In genomic region chr6:129254949-129255602, GRCm38 (mm10) we compare ENCODE assay signal across 10 mouse cellular contexts. TPM values are rescaled to one million over a fixed set of nuclear protein-coding genes. Genes with fewer than 3 reads are reported as not detected.
DNase-seq lines count a peak whose midpoint lies in the region; ATAC-seq and TF ChIP-seq lines count a peak whose summit lies in the region.
"Had no signal": no experiment of that assay in that cellular context is flagged by ENCODE, and none has a peak within 500 bp of the region (broad histone marks: within the 10 kb centered on the region; RNA-seq: fewer than 3 reads in every experiment).

No protein-coding gene starts in this region.

- H3K9ac ChIP-seq in heart, embryonic 12.5 days = no peak overlapping the region
- no peak overlapping the region for H3K9ac ChIP-seq in hindbrain, embryonic 14.5 days
- no peak overlapping the region for H3K9ac ChIP-seq in midbrain, embryonic 14.5 days (replicated peaks; ENCODE audit: low read length)
- H3K9ac ChIP-seq: stomach, embryonic 15.5 days had no signal

- DNase-seq in heart, adult 8-10 months (ENCODE audit: low spot score) = peak; percentile 57
- peak; percentile 82 for DNase-seq in CD4-positive helper T cell, adult 2 months (ENCODE audit: low read depth, low spot score)
- peak; percentile 86 for DNase-seq in hindbrain, embryonic 14.5 days (ENCODE audit: low spot score)
- peak; percentile 83 for DNase-seq in midbrain, embryonic 14.5 days
- no peak for DNase-seq in ovary, postnatal 36 days (ENCODE audit: low spot score)
- no peak for DNase-seq in adrenal gland, adult 8-10 months

- peaks cover 3% of the 10 kb centered on the region; the same call in 1 of the 2 replicates for H3K9me3 ChIP-seq in heart, embryonic 12.5 days (replicated peaks)
- H3K9me3 ChIP-seq in hindbrain, embryonic 14.5 days (ENCODE audit: control insufficient read depth, low read length) = no peaks in the 10 kb centered on the region
- H3K9me3 ChIP-seq in midbrain, embryonic 14.5 days (ENCODE audit: control insufficient read depth, low read length) = no peaks in the 10 kb centered on the region
- H3K9me3 ChIP-seq: stomach, embryonic 15.5 days had no signal

- H3K4me3 ChIP-seq in heart, embryonic 12.5 days = no peak overlapping the region
- no peak overlapping the region for H3K4me3 ChIP-seq in bone marrow, adult 2 months (replicated peaks; ENCODE audit: control insufficient read depth, low read depth, low read length)
- H3K4me3 ChIP-seq in hindbrain, embryonic 14.5 days (replicated peaks; ENCODE audit: low read length) = no peak overlapping the region
- H3K4me3 ChIP-seq in midbrain, embryonic 14.5 days (replicated peaks; ENCODE audit: low read depth, low read length) = no peak overlapping the region
- H3K4me3 ChIP-seq: stomach, embryonic 15.5 days had no signal

- no peaks in the 10 kb centered on the region for H3K27me3 ChIP-seq in heart, embryonic 12.5 days (replicated peaks)
- H3K27me3 ChIP-seq in hindbrain, embryonic 14.5 days (ENCODE audit: control insufficient read depth, insufficient read depth, low read length) = no peaks in the 10 kb centered on the region
- no peaks in the 10 kb centered on the region for H3K27me3 ChIP-seq in midbrain, embryonic 14.5 days (ENCODE audit: control insufficient read depth, insufficient read depth, low read length)
- H3K27me3 ChIP-seq: stomach, embryonic 15.5 days had no signal

- 0 out of 2 replicates have a peak, but pooled peaks have one; percentile 8 for TF ChIP-seq CTCF in bone marrow, adult 2 months (IDR thresholded peaks at IDR 0.05; ENCODE audit: control insufficient read depth, insufficient read depth, low read length)

- no peak overlapping the region for H3K4me2 ChIP-seq in heart, embryonic 12.5 days
- H3K4me2 ChIP-seq in hindbrain, embryonic 14.5 days (replicated peaks) = no peak overlapping the region
- no peak overlapping the region for H3K4me2 ChIP-seq in midbrain, embryonic 14.5 days (ENCODE audit: low read length)
- H3K4me2 ChIP-seq: stomach, embryonic 15.5 days had no signal

- whole genome bisulfite sequencing in heart, embryonic 12.5 days = 9% methylated on average over 4 of the region's 4 CpGs
- WGBS in bone marrow, adult 2 months = 12% methylated on average over 4 of the region's 4 CpGs
- WGBS in hindbrain, embryonic 14.5 days = 22% methylated on average over 4 of the region's 4 CpGs
- WGBS in midbrain, embryonic 14.5 days = 25% methylated on average over 4 of the region's 4 CpGs

- no peak for ATAC-seq in heart, embryonic 12.5 days (ENCODE audit: insufficient number of reproducible peaks, low FRiP score)
- ATAC-seq in hindbrain, embryonic 14.5 days (ENCODE audit: low FRiP score) = 0 out of 2 replicates have a peak, but pooled peaks have one; percentile 40
- ATAC-seq in midbrain, embryonic 14.5 days (ENCODE audit: low FRiP score, low TSS enrichment) = peak; percentile 58; the same call in 1 of the 2 replicates

- H3K36me3 ChIP-seq in heart, embryonic 12.5 days = no peaks in the 10 kb centered on the region
- H3K36me3 ChIP-seq in hindbrain, embryonic 14.5 days (replicated peaks; ENCODE audit: control insufficient read depth, insufficient read depth) = no peaks in the 10 kb centered on the region
- H3K36me3 ChIP-seq in midbrain, embryonic 14.5 days (ENCODE audit: control insufficient read depth, insufficient read depth, low read length) = no peaks in the 10 kb centered on the region
- H3K36me3 ChIP-seq: stomach, embryonic 15.5 days had no signal

- TF ChIP-seq POLR2A in bone marrow, adult 2 months (IDR thresholded peaks at IDR 0.05; ENCODE audit: borderline replicate concordance, control insufficient read depth, low read depth, low read length) = no peak

- no peak overlapping the region for H3K27ac ChIP-seq in heart, embryonic 12.5 days (ENCODE audit: poor library complexity, severe bottlenecking)
- H3K27ac ChIP-seq in bone marrow, adult 2 months (ENCODE audit: control insufficient read depth, insufficient read depth, low read depth, low read length, poor library complexity) = no peak overlapping the region
- no peak overlapping the region for H3K27ac ChIP-seq in hindbrain, embryonic 14.5 days
- H3K27ac ChIP-seq in midbrain, embryonic 14.5 days (replicated peaks; ENCODE audit: low read depth, low read length) = no peak overlapping the region
- H3K27ac ChIP-seq: stomach, embryonic 15.5 days had no signal

- H3K4me1 ChIP-seq in heart, embryonic 12.5 days (replicated peaks) = no peaks in the 10 kb centered on the region
- no peaks in the 10 kb centered on the region for H3K4me1 ChIP-seq in bone marrow, adult 2 months (ENCODE audit: control insufficient read depth, insufficient read depth, low read length)
- H3K4me1 ChIP-seq in hindbrain, embryonic 14.5 days (replicated peaks; ENCODE audit: control insufficient read depth, insufficient read depth, low read length) = no peaks in the 10 kb centered on the region
- no peaks in the 10 kb centered on the region for H3K4me1 ChIP-seq in midbrain, embryonic 14.5 days (ENCODE audit: control insufficient read depth, insufficient read depth, low read length)
- H3K4me1 ChIP-seq: stomach, embryonic 15.5 days had no signal

RNA-seq across cellular contexts. Expression of gene Cd69, which starts 20.2 kb away (rescaled TPM):
- under 1 TPM in 1 of 4 experiments, not detected in 3; 0.16 TPM for total RNA-seq in heart, adult 8-10 months (2022)
- not detected in 2 replicates for polyA plus RNA-seq in heart, embryonic 12.5 days (2016; fragmentation: Nextera tagmentation; extraction: Ambion mirVana)
- 4.8 and 4.9 TPM in 2 replicates for polyA plus RNA-seq in bone marrow, adult 2 months (2011; ENCODE audit: insufficient read depth, insufficient read length, low replicate concordance, missing spikeins)
- polyA plus RNA-seq in hindbrain, embryonic 14.5 days (2014; fragmentation: Nextera tagmentation; extraction: Ambion mirVana) = not detected in 2 replicates
- 0.21 TPM in 1 of 2 replicates, not detected in the other for polyA plus RNA-seq in midbrain, embryonic 14.5 days (2014; fragmentation: Nextera tagmentation; extraction: Ambion mirVana)
- total RNA-seq in adrenal gland, adult 8-10 months (2022) = under 1 TPM in 3 of 4 experiments, not detected in 1; 0.21 to 0.38 (median 0.27) TPM
- total RNA-seq: left cerebral cortex, postnatal 25 days had no signal

Comparison
In these comparisons a context has a peak if more than half of its experiments do, and no peak if none do; other contexts are left out.
1. DNase-seq: peak in heart, adult 8-10 months (single experiment), CD4-positive helper T cell, adult 2 months (single experiment), hindbrain, embryonic 14.5 days (single experiment) and midbrain, embryonic 14.5 days (single experiment); none in ovary, postnatal 36 days (single experiment) and adrenal gland, adult 8-10 months (single experiment).